Mouse (Mus musculus): ENCODE data around the gene Yipf1. TPM values are rescaled to one million over a fixed set of nuclear protein-coding genes. Genes with fewer than 3 reads are reported as not detected.

Yipf1 gene
- polyA plus RNA-seq, 1 experiment from 2014 or later: 57.3 TPM

GRCm38 (mm10) chr4:107298071-107298606, 16.0 kb upstream of the Yipf1 start:
- ATAC-seq (ENCODE audit: insufficient number of reproducible peaks, low FRiP score, low TSS enrichment, low read depth): no peak
- Histone ChIP-seq H3K36me3 (no peaks in the 10 kb centered on the region), H3K4me1 (no peaks in the 10 kb centered on the region), H3K27me3 (no peaks in the 10 kb centered on the region), H3K27ac (replicated peaks) (no peak overlapping the region), H3K9me3 (replicated peaks) (no peaks in the 10 kb centered on the region), H3K4me3 (replicated peaks) (no peak overlapping the region), H3K4me2 (replicated peaks) (no peak overlapping the region), H3K9ac (no peak overlapping the region)
- WGBS: 82% methylated on average over 8 of the region's 8 CpGs

- H3K27ac ChIP-seq (replicated peaks): no peak overlapping the region
- H3K4me2 ChIP-seq (replicated peaks): no peak overlapping the region
- no peak for ATAC-seq (ENCODE audit: insufficient number of reproducible peaks, low FRiP score, low TSS enrichment, low read depth)
- no peaks in the 10 kb centered on the region for H3K27me3 ChIP-seq
- 71% methylated on average over 7 of the region's 7 CpGs for WGBS
- no peaks in the 10 kb centered on the region for H3K9me3 ChIP-seq (replicated peaks)
- H3K4me1 ChIP-seq: no peaks in the 10 kb centered on the region
- H3K36me3 ChIP-seq: no peaks in the 10 kb centered on the region
- H3K9ac ChIP-seq: no peak overlapping the region
- no peak overlapping the region for H3K4me3 ChIP-seq (replicated peaks)
These were observed 14.3 kb upstream of the Yipf1 start for GRCm38 (mm10) chr4:107299779-107300340.

- WGBS: 86% methylated on average over 4 of the region's 4 CpGs
- Histone ChIP-seq H3K27me3 (no peaks in the 10 kb centered on the region), H3K9me3 (replicated peaks) (no peaks in the 10 kb centered on the region), H3K9ac (no peak overlapping the region), H3K4me2 (replicated peaks) (no peak overlapping the region), H3K4me1 (no peaks in the 10 kb centered on the region), H3K4me3 (replicated peaks) (no peak overlapping the region), H3K36me3 (no peaks in the 10 kb centered on the region), H3K27ac (replicated peaks) (no peak overlapping the region)
- 0 out of 2 replicates have a peak, but pooled peaks have one; percentile 7 for ATAC-seq (ENCODE audit: insufficient number of reproducible peaks, low FRiP score, low TSS enrichment, low read depth)
These were observed 13.8 kb upstream of the Yipf1 start for GRCm38 (mm10) chr4:107300371-107300770.

- Histone ChIP-seq H3K4me2 (replicated peaks) (no peak overlapping the region), H3K27me3 (no peaks in the 10 kb centered on the region), H3K9ac (no peak overlapping the region), H3K4me3 (replicated peaks) (no peak overlapping the region), H3K27ac (replicated peaks) (no peak overlapping the region), H3K9me3 (replicated peaks) (no peaks in the 10 kb centered on the region), H3K4me1 (no peaks in the 10 kb centered on the region), H3K36me3 (no peaks in the 10 kb centered on the region)
- 97% methylated on average over 1 of the region's 1 CpGs for WGBS
- ATAC-seq (ENCODE audit: insufficient number of reproducible peaks, low FRiP score, low TSS enrichment, low read depth): peak; percentile 53; the same call in 1 of the 2 replicates
These were observed 13.1 kb upstream of the Yipf1 start for GRCm38 (mm10) chr4:107300902-107301555.

GRCm38 (mm10) chr4:107302221-107302620, 11.9 kb upstream of the Yipf1 start:
- Histone ChIP-seq H3K36me3 (no peaks in the 10 kb centered on the region), H3K9me3 (replicated peaks) (no peaks in the 10 kb centered on the region), H3K9ac (no peak overlapping the region), H3K4me3 (replicated peaks) (no peak overlapping the region), H3K4me1 (no peaks in the 10 kb centered on the region), H3K27ac (replicated peaks) (no peak overlapping the region), H3K27me3 (no peaks in the 10 kb centered on the region), H3K4me2 (replicated peaks) (no peak overlapping the region)
- ATAC-seq (ENCODE audit: insufficient number of reproducible peaks, low FRiP score, low TSS enrichment, low read depth): no peak
- 85% methylated on average over 9 of the region's 9 CpGs for WGBS

GRCm38 (mm10) chr4:107302832-107303231, 11.3 kb upstream of the Yipf1 start:
- Histone ChIP-seq H3K9ac (no peak overlapping the region), H3K27ac (replicated peaks) (no peak overlapping the region), H3K4me1 (no peaks in the 10 kb centered on the region), H3K4me3 (replicated peaks) (no peak overlapping the region), H3K36me3 (no peaks in the 10 kb centered on the region), H3K9me3 (replicated peaks) (no peaks in the 10 kb centered on the region), H3K4me2 (replicated peaks) (no peak overlapping the region), H3K27me3 (no peaks in the 10 kb centered on the region)
- WGBS: 76% methylated on average over 4 of the region's 4 CpGs
- ATAC-seq (ENCODE audit: insufficient number of reproducible peaks, low FRiP score, low TSS enrichment, low read depth): no peak

- no peaks in the 10 kb centered on the region for H3K9me3 ChIP-seq (replicated peaks)
These were observed 10.6 kb upstream of the Yipf1 start for GRCm38 (mm10) chr4:107303531-107303930.

GRCm38 (mm10) chr4:107306966-107307365, 7.2 kb upstream of the Yipf1 start, which contains the start of gene Dio1:
Dio1 (minus strand) TSS chr4:107307169.
- 63% methylated on average over 6 of the region's 6 CpGs for WGBS
- no peak within 1 kb of the TSS for H3K4me2 ChIP-seq (replicated peaks)
- H3K36me3 ChIP-seq: no peaks in the 10 kb centered on the region
- no peaks in the 10 kb centered on the region for H3K4me1 ChIP-seq
- H3K27me3 ChIP-seq: no peaks in the 10 kb centered on the region
- H3K9ac ChIP-seq: no peak within 1 kb of the TSS
- no peak within 1 kb of the TSS for H3K4me3 ChIP-seq (replicated peaks)
- H3K27ac ChIP-seq (replicated peaks): no peak within 1 kb of the TSS
- ATAC-seq (ENCODE audit: insufficient number of reproducible peaks, low FRiP score, low TSS enrichment, low read depth): no peak
- H3K9me3 ChIP-seq (replicated peaks): no peaks in the 10 kb centered on the region

More at GRCm38 (mm10) chr4:107303531-107303930, 10.6 kb upstream of the Yipf1 start:
- H3K9ac ChIP-seq: no peak overlapping the region
- ATAC-seq (ENCODE audit: insufficient number of reproducible peaks, low FRiP score, low TSS enrichment, low read depth): no peak
- H3K27ac ChIP-seq (replicated peaks): no peak overlapping the region
- H3K4me3 ChIP-seq (replicated peaks): no peak overlapping the region
- H3K36me3 ChIP-seq: no peaks in the 10 kb centered on the region
- no peaks in the 10 kb centered on the region for H3K4me1 ChIP-seq
- H3K27me3 ChIP-seq: no peaks in the 10 kb centered on the region
- WGBS: 50% methylated on average over 3 of the region's 3 CpGs
- H3K4me2 ChIP-seq (replicated peaks): no peak overlapping the region

GRCm38 (mm10) chr4:107314479-107314805, 279 bp downstream of the Yipf1 start:
- ATAC-seq (ENCODE audit: insufficient number of reproducible peaks, low FRiP score, low TSS enrichment, low read depth): peak; percentile 25; the same call in 1 of the 2 replicates
- peak overlapping the region; percentile 70 for H3K4me2 ChIP-seq (replicated peaks)
- WGBS: 13% methylated on average over 7 of the region's 7 CpGs

GRCm38 (mm10) chr4:107318646-107319045, 4.5 kb downstream of the Yipf1 start:
- no peak overlapping the region for H3K4me3 ChIP-seq (replicated peaks)
- no peak overlapping the region for H3K9ac ChIP-seq
- H3K4me2 ChIP-seq (replicated peaks): no peak overlapping the region
- ATAC-seq (ENCODE audit: insufficient number of reproducible peaks, low FRiP score, low TSS enrichment, low read depth): no peak
- WGBS: 78% methylated on average over 8 of the region's 8 CpGs
- peaks cover 13% of the 10 kb centered on the region for H3K4me1 ChIP-seq
- no peaks in the 10 kb centered on the region for H3K27me3 ChIP-seq
- H3K36me3 ChIP-seq: peaks cover 66% of the 10 kb centered on the region
- no peaks in the 10 kb centered on the region for H3K9me3 ChIP-seq (replicated peaks)
- no peak overlapping the region for H3K27ac ChIP-seq (replicated peaks)

More at GRCm38 (mm10) chr4:107314479-107314805, 279 bp downstream of the Yipf1 start:
- Histone ChIP-seq H3K27ac (replicated peaks) (no peak overlapping the region), H3K9me3 (replicated peaks) (no peaks in the 10 kb centered on the region), H3K9ac (peak overlapping the region; percentile 35), H3K36me3 (peaks cover 29% of the 10 kb centered on the region), H3K4me3 (replicated peaks) (peak overlapping the region; percentile 64), H3K27me3 (no peaks in the 10 kb centered on the region), H3K4me1 (peaks cover 16% of the 10 kb centered on the region)

- no peaks in the 10 kb centered on the region for H3K9me3 ChIP-seq (replicated peaks)
- H3K27ac ChIP-seq (replicated peaks): no peak overlapping the region
- no peak overlapping the region for H3K4me2 ChIP-seq (replicated peaks)
- no peaks in the 10 kb centered on the region for H3K27me3 ChIP-seq
- H3K4me3 ChIP-seq (replicated peaks): no peak overlapping the region
- peaks cover 76% of the 10 kb centered on the region for H3K36me3 ChIP-seq
- no peaks in the 10 kb centered on the region for H3K4me1 ChIP-seq
- ATAC-seq (ENCODE audit: insufficient number of reproducible peaks, low FRiP score, low TSS enrichment, low read depth): no peak
- WGBS: 77% methylated on average over 2 of the region's 2 CpGs
- H3K9ac ChIP-seq: no peak overlapping the region
These were observed 6.9 kb downstream of the Yipf1 start for GRCm38 (mm10) chr4:107321041-107321440.
